Mouse (Mus musculus) MN1 (cell line): ENCODE measurements around the gene Tesc.

Source experiments
- DNase-seq: peaks from one replicate; pipeline ENCODE4 v3.0.0-alpha.2; 2016; ENCODE audit warnings: low spot score

Tesc gene

GRCm38 (mm10) chr5:118027698-118028190 lies at the start of gene Tesc:
Gene Tesc, plus strand, starts transcription at chr5:118027743.
- DNase-seq, result peak; percentile 55

- no peak for DNase-seq
Measured at GRCm38 (mm10) chr5:117978159-117978697, 49.3 kb upstream of the Tesc start.

- no peak for DNase-seq
Measured at GRCm38 (mm10) chr5:117979082-117979481, 48.5 kb upstream of the Tesc start.

- no peak for DNase-seq
Measured at GRCm38 (mm10) chr5:117980921-117981320, 46.6 kb upstream of the Tesc start.

- DNase-seq, result no peak
Measured at GRCm38 (mm10) chr5:117981943-117982342, 45.6 kb upstream of the Tesc start.

- no peak for DNase-seq
Measured at GRCm38 (mm10) chr5:117986327-117986726, 41.2 kb upstream of the Tesc start.

GRCm38 (mm10) chr5:117987891-117988290 lies 39.7 kb upstream of the Tesc start:
- no peak for DNase-seq

- no peak for DNase-seq
Measured at GRCm38 (mm10) chr5:117988367-117988766, 39.2 kb upstream of the Tesc start.

GRCm38 (mm10) chr5:117989773-117990172 lies 37.8 kb upstream of the Tesc start:
- DNase-seq, result no peak

- no peak for DNase-seq
Measured at GRCm38 (mm10) chr5:117990957-117991356, 36.6 kb upstream of the Tesc start.

GRCm38 (mm10) chr5:117993550-117993949 lies 34.0 kb upstream of the Tesc start:
- DNase-seq, result no peak

GRCm38 (mm10) chr5:117995372-117995901 lies 32.1 kb upstream of the Tesc start:
- DNase-seq, result no peak

GRCm38 (mm10) chr5:117995911-117996310 lies 31.6 kb upstream of the Tesc start:
- DNase-seq, result no peak

- DNase-seq, result no peak
Measured at GRCm38 (mm10) chr5:117996581-117996980, 31.0 kb upstream of the Tesc start.

GRCm38 (mm10) chr5:117997434-117997970 lies 30.0 kb upstream of the Tesc start:
- DNase-seq, result no peak

- no peak for DNase-seq
Measured at GRCm38 (mm10) chr5:117999061-117999460, 28.5 kb upstream of the Tesc start.

GRCm38 (mm10) chr5:117999584-117999983 lies 28.0 kb upstream of the Tesc start:
- DNase-seq, result no peak

GRCm38 (mm10) chr5:118002059-118002458 lies 25.5 kb upstream of the Tesc start:
- DNase-seq, result peak; percentile 87

- peak; percentile 80 for DNase-seq
Measured at GRCm38 (mm10) chr5:118004619-118005018, 22.9 kb upstream of the Tesc start.

GRCm38 (mm10) chr5:118005728-118006127 lies 21.8 kb upstream of the Tesc start:
- DNase-seq, result peak; percentile 32

GRCm38 (mm10) chr5:118008344-118008743 lies 19.2 kb upstream of the Tesc start:
- DNase-seq, result no peak

- peak; percentile 94 for DNase-seq
Measured at GRCm38 (mm10) chr5:118010872-118011271, 16.7 kb upstream of the Tesc start.

- no peak for DNase-seq
Measured at GRCm38 (mm10) chr5:118011796-118012195, 15.7 kb upstream of the Tesc start.

GRCm38 (mm10) chr5:118015028-118015427 lies 12.5 kb upstream of the Tesc start:
- peak; percentile 98 for DNase-seq
